Mouse (Mus musculus): ENCODE data around the gene Wdr74. TPM values are rescaled to one million over a fixed set of nuclear protein-coding genes. Genes with fewer than 3 reads are reported as not detected.

Wdr74 gene
- total RNA-seq, 1 experiment from 2014 or later, result 36.4 TPM

DNA sequence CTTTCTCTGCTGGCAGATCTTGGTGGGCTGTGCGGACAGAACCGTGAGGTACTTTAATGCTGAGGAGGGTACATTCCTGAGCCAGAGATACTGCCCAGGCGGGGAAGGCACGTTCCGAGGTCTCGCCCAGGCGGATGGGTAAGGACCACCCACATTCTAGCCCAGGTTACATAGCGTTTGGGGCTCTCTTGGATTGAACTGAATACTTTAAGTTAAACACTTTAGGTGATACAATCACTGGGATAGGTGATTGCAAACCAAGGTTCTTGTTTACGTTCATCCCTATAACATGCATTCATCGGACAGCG, 487 bp downstream of the Wdr74 start:
- ATAC-seq (ENCODE audit: extremely low read depth, insufficient number of reproducible peaks, low FRiP score, poor library complexity, severe bottlenecking), result no peak

DNA sequence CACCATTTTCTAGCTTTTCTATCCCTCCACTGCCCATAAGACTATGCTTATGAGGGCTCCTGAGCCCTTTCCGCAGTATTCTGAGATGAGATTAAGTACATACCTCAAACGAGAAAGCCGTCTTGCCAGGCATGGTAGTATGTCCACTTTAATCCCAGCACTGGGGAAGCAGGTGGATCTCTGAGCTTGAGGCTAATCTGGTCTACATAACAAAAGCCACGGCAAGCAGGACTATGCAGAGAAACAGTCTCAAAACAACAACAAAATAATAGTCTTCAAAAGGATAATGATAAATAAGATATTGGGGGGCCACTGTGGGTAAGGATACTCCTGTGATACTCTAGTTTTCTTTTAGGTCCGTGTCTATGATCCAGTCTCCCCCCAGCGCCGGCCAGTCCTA, 3.3 kb downstream of the Wdr74 start:
- no peak for ATAC-seq (ENCODE audit: extremely low read depth, insufficient number of reproducible peaks, low FRiP score, poor library complexity, severe bottlenecking)

DNA sequence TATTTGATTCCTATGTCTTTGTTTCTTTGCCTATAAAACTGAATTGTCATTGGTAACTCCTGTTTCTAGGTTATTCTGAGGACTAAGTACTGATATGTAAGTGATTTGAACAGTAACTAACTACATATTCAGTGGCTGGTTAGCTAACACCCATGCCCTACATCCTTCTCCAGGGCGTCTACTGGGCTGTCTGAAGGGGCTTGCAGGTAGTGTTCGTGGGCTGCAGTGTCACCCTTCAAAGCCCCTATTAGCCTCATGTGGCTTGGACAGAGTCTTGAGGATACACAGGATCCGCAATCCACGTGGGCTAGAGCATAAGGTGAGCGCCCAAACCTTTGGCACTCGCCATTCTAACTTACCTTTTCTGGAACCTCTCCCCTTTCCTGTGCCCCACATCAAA, 4.0 kb downstream of the Wdr74 start:
- no peak for ATAC-seq (ENCODE audit: extremely low read depth, insufficient number of reproducible peaks, low FRiP score, poor library complexity, severe bottlenecking)

DNA sequence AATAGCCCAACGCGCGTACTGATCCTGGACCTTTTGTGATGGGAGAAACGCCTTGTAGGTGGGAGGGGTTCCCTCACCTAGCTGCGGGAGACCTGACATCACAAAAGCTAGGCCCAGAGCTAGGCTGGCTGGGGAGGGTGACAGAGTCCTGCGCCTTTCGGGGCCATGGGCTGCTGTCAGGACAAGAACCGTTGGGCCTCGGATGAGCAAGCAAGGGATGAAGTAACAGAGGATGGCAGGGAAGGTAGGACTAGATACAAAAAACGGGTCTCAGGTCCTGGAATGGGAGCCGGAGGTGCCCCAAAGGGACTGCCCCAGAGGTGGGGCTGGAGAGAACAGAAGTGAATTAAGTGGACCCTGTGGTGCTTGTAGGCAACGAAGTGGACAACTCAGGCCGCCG, 5.0 kb downstream of the Wdr74 start, which contains the start of gene 1700092M07Rik:
1700092M07Rik (plus strand) TSS at position 116 of the 400 bp plus-strand sequence.
- ATAC-seq (ENCODE audit: extremely low read depth, insufficient number of reproducible peaks, low FRiP score, poor library complexity, severe bottlenecking), result no peak

DNA sequence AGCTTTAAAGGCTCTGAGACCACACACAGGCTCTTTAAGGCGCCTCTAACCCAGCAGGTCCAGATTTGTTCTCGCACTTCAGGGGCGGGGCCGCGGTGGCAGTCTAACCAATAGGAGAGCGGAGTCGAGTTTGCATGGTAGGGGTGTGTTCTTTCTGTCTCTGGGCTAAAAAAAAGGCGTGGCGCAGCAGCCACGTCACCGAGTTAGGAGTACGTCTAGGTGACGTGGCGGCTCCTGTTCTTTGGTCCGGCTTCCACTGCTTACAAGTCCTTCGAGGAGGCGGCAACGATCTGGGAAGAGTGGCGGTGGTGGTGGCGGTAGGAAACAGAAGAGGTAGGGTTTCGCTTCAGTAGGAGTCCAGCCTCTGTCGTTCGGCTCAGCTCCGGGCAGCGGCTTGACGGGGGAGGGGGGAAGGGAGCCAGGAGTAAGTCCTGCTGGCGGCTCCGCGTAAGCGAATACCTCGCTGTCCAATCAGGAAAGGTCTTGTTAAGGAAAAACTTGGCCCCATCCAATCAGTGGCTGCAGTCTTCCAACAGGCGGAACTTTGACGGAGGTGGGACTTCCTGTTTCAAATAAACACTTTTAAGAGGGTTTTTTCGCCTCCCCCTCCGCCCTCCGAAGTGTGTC, 5.7 kb downstream of the Wdr74 start, which contains the start of gene Stx5a:
Stx5a (plus strand) TSS at position 171 of the 627 bp plus-strand sequence.
- ATAC-seq (ENCODE audit: extremely low read depth, insufficient number of reproducible peaks, low FRiP score, poor library complexity, severe bottlenecking), result peak; percentile 93

DNA sequence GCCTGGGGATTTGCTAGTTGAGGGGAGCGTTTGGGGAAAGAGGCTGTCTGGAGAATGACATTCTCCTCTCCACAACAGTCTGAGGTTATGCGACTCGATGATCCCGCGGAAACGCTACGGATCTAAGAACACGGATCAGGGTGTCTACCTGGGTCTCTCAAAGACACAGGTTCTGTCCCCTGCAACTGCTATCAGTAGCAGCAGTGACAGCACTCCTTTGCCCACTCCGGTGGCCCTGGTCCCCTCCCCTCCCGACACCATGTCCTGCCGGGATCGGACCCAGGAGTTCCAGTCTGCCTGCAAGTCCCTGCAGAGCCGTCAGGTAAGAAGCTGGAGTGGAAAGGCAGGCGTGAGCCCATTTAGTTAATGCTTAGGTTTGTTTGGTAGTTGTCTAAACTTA, 6.5 kb downstream of the Wdr74 start:
- ATAC-seq (ENCODE audit: extremely low read depth, insufficient number of reproducible peaks, low FRiP score, poor library complexity, severe bottlenecking), result no peak

DNA sequence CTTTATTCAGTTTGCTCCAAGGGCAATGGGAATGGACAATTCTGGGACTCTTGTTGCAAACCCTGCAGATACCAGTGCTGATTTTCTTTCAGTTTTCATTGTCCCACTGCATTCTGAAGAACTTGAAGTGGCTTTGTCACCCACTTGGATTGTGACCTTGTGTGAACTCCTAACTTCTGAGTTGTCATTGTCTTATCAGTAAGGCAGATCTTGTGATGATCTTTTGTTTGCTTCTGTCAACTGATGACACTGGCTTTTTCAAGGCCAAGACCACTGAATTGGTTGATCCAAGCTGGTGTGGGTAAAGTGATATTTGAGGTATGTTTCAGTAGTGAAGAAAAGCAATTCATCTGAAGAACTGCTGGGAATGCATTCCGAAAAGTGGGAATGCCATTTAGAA, 9.8 kb downstream of the Wdr74 start:
- ATAC-seq (ENCODE audit: extremely low read depth, insufficient number of reproducible peaks, low FRiP score, poor library complexity, severe bottlenecking), result no peak

DNA sequence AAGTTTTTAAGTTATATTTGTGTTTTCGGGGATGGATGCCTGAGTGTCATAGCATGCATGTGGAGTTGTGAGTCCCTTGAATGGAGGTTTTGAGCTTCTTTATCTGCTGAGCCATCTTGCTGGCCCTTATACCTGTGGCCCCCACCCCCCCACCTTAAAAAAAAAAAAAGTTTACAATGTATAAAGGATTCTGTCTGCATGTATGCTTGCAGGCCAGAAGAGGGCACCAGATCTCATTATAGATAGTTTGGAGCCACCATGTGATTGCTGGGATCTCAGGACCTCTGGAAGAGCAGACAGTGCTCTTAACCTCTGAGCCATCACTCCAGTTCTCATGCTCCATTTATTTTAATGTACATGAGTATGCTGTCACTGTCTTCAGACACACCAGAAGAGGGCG, 11.7 kb downstream of the Wdr74 start:
- ATAC-seq (ENCODE audit: extremely low read depth, insufficient number of reproducible peaks, low FRiP score, poor library complexity, severe bottlenecking), result no peak

DNA sequence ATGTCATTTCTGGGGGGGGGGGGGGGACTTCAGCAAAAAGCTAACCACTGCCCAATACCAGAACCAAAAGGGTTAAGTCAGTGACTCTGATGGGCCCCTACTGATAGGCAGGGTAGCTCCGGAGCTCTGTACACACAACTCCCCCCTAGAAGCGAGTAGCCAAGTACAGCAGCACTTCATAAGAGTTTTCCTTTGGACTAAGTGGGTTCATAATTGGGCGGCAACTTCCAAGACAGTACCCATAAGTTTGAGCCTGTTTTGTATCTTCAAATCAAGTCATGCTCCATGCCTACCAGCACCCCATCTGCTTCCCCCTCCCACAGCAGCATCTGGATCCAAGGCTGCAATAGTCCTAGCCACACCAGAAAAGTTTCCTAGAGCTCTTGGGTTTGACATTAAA, 20.0 kb downstream of the Wdr74 start:
- ATAC-seq (ENCODE audit: extremely low read depth, insufficient number of reproducible peaks, low FRiP score, poor library complexity, severe bottlenecking), result no peak

DNA sequence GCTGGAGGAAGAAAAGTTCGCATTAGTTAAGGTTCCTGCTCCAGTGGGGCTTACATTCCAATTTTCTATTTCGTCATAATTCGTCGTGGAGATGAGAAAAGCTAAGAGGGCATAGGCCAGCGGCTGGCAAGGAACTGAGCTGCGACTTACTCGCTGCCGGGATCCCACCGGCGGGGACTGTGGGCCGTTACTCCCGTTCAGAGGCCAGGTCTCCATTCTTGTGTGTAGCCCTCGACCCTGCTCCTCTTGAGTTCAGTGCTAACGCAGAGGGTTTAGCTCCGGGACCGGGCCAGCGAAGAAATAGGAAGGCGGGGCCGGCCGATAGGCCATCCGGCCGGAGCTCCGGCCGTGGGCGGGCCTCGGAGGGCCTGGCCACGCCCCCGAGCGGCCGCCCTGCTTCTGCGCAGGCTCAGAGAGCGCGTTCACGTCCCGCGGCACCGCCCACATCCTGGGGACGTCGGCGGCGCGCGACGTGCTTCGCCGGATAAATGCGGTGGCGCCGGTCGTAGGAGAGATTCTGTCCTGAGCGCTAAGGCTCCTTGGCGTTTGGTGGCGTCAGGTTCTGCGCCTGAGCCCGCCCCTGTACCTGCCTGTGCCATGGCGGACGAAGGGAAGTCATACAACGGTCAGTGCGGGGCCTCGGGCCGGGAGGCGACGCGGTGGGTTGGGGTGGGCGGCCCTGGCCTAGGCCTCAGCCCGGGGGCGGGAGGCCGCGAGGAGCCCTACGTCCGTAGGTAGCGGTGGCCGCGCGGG, 21.2 kb downstream of the Wdr74 start, which contains the start of gene Nxf1:
Nxf1 (plus strand) TSS at position 439 of the 753 bp plus-strand sequence.
- ATAC-seq (ENCODE audit: extremely low read depth, insufficient number of reproducible peaks, low FRiP score, poor library complexity, severe bottlenecking), result peak; percentile 92

DNA sequence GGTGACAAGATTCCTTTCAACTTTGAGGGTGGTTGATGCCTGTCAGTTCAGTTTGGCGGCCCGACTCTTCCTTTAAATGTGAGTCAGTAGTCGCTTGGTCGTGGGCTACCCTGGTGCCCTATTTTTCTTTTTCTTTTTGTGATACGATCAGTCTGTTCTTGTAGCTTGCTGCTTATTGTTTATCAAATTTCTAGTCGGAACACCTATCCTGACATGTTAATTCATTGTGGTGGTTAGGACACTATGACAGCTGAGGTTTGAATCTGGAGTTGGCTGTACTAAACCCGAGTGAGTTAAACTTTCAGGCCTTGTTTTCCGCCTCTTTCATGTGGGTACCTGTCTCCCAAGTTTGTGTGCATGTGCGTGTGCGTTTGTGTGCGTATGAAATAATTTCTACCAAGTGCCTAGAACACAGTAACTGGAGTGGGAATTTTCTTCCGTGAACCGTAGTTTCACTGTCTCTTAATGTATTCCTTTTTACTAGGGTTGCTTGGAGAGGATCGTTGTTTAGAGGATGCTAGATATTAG, 21.9 kb downstream of the Wdr74 start:
- no peak for ATAC-seq (ENCODE audit: extremely low read depth, insufficient number of reproducible peaks, low FRiP score, poor library complexity, severe bottlenecking)

DNA sequence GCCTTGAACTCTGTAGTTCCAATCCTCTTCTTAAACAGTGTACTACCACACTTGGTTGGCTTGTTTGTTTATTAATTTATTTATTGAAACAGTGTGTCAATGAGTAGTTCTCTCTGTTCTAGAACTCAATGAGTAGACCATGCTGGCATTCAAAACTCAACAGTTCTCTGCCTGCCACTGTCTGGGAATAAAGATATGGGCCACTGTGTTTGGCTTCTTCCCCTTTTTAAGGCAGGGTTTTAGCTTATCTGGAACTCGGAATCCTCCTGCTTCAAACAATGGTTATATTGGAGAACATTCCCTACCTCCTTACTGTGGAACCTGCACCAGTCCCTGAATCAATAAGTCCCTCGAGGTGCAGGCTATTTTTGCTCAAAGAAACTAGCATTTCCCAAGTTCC, 23.3 kb downstream of the Wdr74 start:
- ATAC-seq (ENCODE audit: extremely low read depth, insufficient number of reproducible peaks, low FRiP score, poor library complexity, severe bottlenecking), result no peak

DNA sequence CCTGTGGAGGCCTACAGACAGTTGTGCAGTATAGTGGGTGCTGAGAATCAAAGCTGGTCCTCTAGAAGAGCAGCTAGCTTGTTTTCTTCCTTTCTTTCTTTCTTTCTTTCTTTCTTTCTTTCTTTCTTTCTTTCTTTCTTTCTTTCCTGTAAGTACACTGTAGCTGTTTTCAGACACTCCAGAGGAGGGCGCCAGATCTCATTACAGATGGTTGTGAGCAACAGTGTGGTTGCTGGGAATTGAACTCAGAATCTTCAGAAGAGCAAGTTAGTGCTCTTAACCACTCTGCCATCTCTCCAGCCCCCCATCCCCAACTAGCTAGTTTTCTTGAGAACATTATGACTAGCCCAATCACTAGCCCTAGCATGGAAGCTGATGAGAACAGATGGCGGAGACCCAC, 25.1 kb downstream of the Wdr74 start:
- no peak for ATAC-seq (ENCODE audit: extremely low read depth, insufficient number of reproducible peaks, low FRiP score, poor library complexity, severe bottlenecking)

DNA sequence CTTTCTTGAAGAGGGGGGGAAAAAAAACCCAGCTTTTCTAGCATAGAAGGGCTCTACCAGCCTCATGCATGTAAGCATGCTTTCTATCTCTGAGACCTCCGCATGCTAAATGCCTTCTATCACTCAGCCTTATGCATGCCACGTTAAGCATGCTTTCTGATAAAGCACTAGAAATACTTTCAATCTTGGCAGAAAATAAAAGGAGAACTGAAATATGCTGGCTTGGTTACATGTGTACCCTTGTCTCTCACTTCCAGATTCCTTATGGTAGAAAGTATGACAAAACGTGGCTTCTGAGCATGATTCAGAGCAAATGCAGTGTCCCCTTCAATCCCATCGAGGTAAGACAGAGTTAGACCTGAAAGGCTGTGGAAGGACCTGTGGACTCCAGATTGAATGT, 27.6 kb downstream of the Wdr74 start:
- ATAC-seq (ENCODE audit: extremely low read depth, insufficient number of reproducible peaks, low FRiP score, poor library complexity, severe bottlenecking), result no peak

DNA sequence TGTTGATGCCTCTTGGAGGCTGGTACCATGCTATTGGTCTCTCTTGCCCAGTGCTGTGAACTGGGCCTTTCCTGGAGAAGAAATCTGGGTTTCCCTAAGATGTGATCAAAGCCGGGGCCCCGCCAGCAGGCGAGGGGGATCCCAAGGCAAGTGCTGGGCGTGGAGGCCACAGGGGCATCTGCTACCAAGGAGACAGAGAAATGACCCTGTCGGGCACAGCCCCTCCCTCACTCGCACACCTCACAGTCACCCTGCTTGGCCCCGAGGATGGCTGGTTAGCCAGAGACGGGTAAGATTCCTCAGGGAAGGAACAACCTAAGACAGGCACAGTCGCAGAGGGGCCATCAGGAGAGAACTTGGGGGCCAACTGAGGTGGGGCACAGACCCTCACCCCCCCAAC, 29.9 kb downstream of the Wdr74 start:
- no peak for ATAC-seq (ENCODE audit: extremely low read depth, insufficient number of reproducible peaks, low FRiP score, poor library complexity, severe bottlenecking)

DNA sequence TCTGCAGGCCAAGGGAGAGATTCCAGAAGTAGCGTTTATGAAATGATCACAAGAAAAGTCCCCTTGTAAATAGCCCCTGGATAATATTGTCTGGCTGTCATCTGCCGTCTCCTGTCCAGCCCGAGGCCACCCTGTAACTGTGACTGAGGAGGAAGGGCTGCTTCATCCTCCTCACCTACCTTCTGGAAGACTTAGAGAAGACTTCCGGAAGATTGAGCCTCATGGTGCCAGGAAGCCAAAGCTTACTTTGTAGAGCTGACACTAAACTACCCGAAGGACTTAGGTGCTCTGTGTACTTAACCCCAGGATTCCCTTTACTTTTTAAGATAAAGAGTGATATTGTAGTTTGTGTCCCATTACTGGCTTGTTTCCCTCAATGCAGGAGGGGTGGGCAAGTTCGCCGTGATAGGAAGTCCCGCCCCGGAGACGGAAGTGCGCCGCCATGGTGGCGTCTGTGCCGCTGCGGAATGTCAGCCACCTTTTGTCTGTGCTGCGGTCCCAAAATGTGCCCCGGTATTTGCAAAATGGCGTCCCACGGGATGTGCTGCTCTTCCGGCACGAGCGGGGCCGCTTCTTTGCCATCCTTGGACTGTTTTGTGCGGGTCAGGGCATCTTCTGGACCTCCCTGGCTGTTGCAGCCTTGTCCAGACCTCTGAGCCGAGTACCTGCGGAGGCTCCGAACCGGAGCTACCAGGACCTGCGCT, 35.1 kb downstream of the Wdr74 start, which contains the start of gene Tmem223:
Tmem223 (plus strand) TSS at position 430 of the 704 bp plus-strand sequence.
- ATAC-seq (ENCODE audit: extremely low read depth, insufficient number of reproducible peaks, low FRiP score, poor library complexity, severe bottlenecking), result peak; percentile 62

DNA sequence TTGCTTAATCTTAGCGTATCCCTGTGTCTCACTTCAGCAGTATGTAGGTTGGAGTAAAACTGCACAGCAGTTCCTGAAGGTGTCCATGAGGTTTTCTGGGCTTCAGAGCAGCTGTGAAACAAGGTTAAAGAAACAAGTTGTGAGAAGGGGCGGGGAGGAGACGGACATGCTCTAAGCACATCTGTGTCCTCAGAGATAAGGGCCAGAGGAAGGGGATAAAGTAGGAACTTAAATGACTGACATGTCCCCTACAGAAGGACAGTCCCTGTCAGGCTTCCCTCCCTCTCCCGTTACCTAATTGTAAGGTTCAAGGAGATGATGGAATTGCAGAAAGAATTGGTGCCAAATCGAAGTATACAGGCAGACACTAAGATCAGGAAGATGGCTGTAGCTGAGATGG, 37.4 kb downstream of the Wdr74 start:
- no peak for ATAC-seq (ENCODE audit: extremely low read depth, insufficient number of reproducible peaks, low FRiP score, poor library complexity, severe bottlenecking)

DNA sequence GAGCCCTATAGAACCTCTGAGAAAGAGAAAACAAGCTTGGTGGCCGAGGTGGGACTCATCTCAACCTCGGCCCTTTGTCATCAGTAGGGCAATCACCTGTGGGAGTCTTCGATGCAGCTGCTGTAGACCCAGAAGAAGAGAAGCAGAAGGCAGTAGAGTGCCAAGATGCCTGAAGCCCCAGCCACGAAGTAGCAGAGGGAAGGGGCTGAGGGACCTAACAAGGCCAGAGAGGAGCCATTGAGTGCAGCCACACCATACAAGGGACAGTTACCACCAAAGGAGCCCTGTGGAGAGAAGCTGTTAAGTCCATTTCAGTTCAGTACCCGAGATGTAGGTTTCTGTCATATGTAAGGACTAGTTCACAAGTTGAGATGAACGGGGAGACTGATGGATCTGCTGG, 37.8 kb downstream of the Wdr74 start:
- ATAC-seq (ENCODE audit: extremely low read depth, insufficient number of reproducible peaks, low FRiP score, poor library complexity, severe bottlenecking), result no peak

DNA sequence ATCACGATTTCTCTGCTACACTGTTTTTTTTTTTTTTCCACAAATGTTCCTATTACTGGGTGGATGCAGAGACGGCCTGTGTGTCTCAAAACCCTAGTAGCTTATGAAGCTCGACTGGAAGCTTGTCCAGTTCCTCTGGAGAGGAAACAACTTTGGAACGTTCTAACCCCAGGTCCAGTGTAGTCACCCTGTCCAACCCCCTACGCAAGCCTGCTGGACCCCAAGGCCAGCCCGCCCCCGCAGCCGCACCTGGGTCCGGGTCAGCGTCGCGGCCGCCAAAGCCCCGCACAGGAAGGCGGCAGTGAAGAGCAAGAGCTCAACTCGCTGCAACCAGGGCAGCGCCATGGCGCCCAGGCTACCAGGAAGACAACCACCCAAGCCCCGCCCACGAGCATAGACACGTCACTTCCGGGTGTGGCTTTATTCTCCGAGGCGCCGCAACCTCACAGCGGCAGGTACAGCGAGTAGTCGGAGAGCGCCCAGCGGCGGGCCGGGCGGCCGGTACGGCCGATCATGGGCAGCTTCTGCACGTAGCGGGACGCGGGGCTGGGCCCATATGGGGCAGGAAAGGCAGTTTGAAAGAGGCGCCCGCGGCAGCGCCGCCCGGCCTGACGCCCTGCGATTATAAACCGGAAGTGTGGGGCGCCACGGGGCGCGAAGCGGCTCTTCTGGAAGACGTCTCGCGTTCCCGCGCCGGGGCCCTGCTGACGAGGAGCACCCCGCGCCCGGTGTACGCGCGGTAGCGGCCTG, 38.6 kb downstream of the Wdr74 start, which contains the start of gene Tmem179b:
Tmem179b (minus strand) TSS at position 382 of the 750 bp plus-strand sequence.
- ATAC-seq (ENCODE audit: extremely low read depth, insufficient number of reproducible peaks, low FRiP score, poor library complexity, severe bottlenecking), result peak; percentile 91

Measured in neutrophil, adult 5-6 weeks (primary cell).